Mouse (Mus musculus): ENCODE data around the gene Pole4. TPM values are rescaled to one million over a fixed set of nuclear protein-coding genes. Genes with fewer than 3 reads are reported as not detected.
"Not testable (repeated sequence)": the region's sequence is repeated elsewhere in the genome, so short reads cannot be mapped to it uniquely, and the experiment has no call there.

Pole4 gene
- polyA plus RNA-seq, 1 experiment from 2014 or later, result 100 TPM

DNA sequence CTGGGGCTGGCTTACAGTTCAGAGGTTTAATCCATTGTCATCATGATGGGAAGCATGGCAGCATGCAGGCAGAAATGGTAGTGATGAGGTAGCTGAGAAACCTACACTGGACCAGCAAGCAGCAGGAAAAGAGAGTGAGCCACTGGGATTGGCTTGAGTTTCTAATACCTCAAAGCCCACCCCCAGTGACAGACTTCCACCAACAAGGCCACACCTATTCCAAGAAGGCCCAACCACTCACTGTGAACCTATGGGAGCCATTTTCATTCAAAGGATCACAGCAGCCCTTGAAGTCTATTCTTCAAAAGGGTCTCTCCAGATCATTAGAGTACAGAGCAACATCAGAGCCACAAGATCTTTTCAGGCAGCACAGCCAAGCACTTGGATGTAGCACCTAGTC lies 38.7 kb downstream of the Pole4 start:
- Histone ChIP-seq H3K27me3 (no peaks in the 10 kb centered on the region), H3K4me2 (replicated peaks) (no peak overlapping the region), H3K27ac (replicated peaks) (no peak overlapping the region), H3K4me1 (no peaks in the 10 kb centered on the region), H3K9me3 (no peaks in the 10 kb centered on the region), H3K4me3 (no peak overlapping the region), H3K9ac (replicated peaks) (no peak overlapping the region), H3K36me3 (no peaks in the 10 kb centered on the region)
- no peak for ATAC-seq (ENCODE audit: low FRiP score, low read depth)

GRCm38 (mm10) chr6:82653169-82653525 lies 52.0 kb downstream of the Pole4 start:
- WGBS, result 42% methylated on average over 11 of the region's 11 CpGs
- Histone ChIP-seq H3K4me2 (replicated peaks) (peak overlapping the region; percentile 54), H3K36me3 (no peaks in the 10 kb centered on the region; the same call in 1 of the 2 replicates), H3K9ac (replicated peaks) (peak overlapping the region; percentile 72), H3K4me1 (peaks cover 6% of the 10 kb centered on the region), H3K27ac (replicated peaks) (peak overlapping the region; percentile 84), H3K9me3 (no peaks in the 10 kb centered on the region), H3K27me3 (no peaks in the 10 kb centered on the region), H3K4me3 (peak overlapping the region; percentile 62)
- ATAC-seq (ENCODE audit: low FRiP score, low read depth), result no peak

- H3K4me1 ChIP-seq, result peaks cover 11% of the 10 kb centered on the region
- no peaks in the 10 kb centered on the region for H3K27me3 ChIP-seq
- peak overlapping the region; percentile 54 for H3K4me2 ChIP-seq (replicated peaks)
- H3K36me3 ChIP-seq, result peaks cover 5% of the 10 kb centered on the region; the same call in 1 of the 2 replicates
- H3K4me3 ChIP-seq, result peak overlapping the region; percentile 62
- no peaks in the 10 kb centered on the region for H3K9me3 ChIP-seq
- under 1% methylated on average over 67 of the region's 67 CpGs for WGBS
- H3K9ac ChIP-seq (replicated peaks), result peak overlapping the region; percentile 72
- peak; percentile 99 for ATAC-seq (ENCODE audit: low FRiP score, low read depth)
- H3K27ac ChIP-seq (replicated peaks), result peak overlapping the region; percentile 84
Observed at GRCm38 (mm10) chr6:82652521-82653168, 52.5 kb downstream of the Pole4 start.

GRCm38 (mm10) chr6:82649096-82649495 lies 56.1 kb downstream of the Pole4 start:
- Histone ChIP-seq H3K27ac (replicated peaks) (no peak overlapping the region), H3K4me1 (peaks cover 11% of the 10 kb centered on the region), H3K4me2 (replicated peaks) (no peak overlapping the region), H3K27me3 (no peaks in the 10 kb centered on the region), H3K9ac (replicated peaks) (no peak overlapping the region), H3K9me3 (no peaks in the 10 kb centered on the region), H3K36me3 (peaks cover 6% of the 10 kb centered on the region; the same call in 1 of the 2 replicates), H3K4me3 (no peak overlapping the region)
- ATAC-seq (ENCODE audit: low FRiP score, low read depth), result no peak
- 68% methylated on average over 2 of the region's 2 CpGs for WGBS

GRCm38 (mm10) chr6:82647940-82648655 lies 57.1 kb downstream of the Pole4 start:
- Histone ChIP-seq H3K27me3 (no peaks in the 10 kb centered on the region), H3K4me3 (no peak overlapping the region), H3K9ac (replicated peaks) (no peak overlapping the region), H3K27ac (replicated peaks) (no peak overlapping the region), H3K36me3 (peaks cover 6% of the 10 kb centered on the region; the same call in 1 of the 2 replicates), H3K4me2 (replicated peaks) (no peak overlapping the region), H3K9me3 (no peaks in the 10 kb centered on the region), H3K4me1 (peaks cover 11% of the 10 kb centered on the region)
- WGBS, result 94% methylated on average over 1 of the region's 1 CpGs
- ATAC-seq (ENCODE audit: low FRiP score, low read depth), result no peak

DNA sequence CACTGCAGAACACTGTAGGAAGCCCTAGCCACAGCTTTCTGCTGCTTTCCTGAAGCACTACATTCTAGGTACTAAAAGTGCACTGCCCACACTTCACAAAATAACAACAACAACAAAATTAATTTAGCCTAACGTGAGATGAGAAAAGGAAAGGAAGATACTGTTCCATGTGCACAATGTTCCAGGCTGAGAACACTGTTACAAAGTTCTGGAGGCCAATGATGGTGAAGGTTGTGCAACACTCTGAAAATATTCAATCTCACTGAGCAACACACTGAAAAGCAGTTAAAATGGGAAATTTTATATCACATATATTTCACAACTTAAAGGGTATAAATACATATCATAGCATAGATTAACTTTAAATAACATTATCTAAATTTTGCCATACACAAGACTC lies 58.2 kb downstream of the Pole4 start:
- 91% methylated on average over 1 of the region's 1 CpGs for WGBS
- peaks cover 6% of the 10 kb centered on the region; the same call in 1 of the 2 replicates for H3K36me3 ChIP-seq
- no peaks in the 10 kb centered on the region for H3K27me3 ChIP-seq
- H3K4me1 ChIP-seq, result peaks cover 7% of the 10 kb centered on the region
- no peak overlapping the region for H3K4me2 ChIP-seq (replicated peaks)
- no peak overlapping the region for H3K4me3 ChIP-seq
- no peaks in the 10 kb centered on the region for H3K9me3 ChIP-seq
- H3K9ac ChIP-seq (replicated peaks), result no peak overlapping the region
- no peak for ATAC-seq (ENCODE audit: low FRiP score, low read depth)
- H3K27ac ChIP-seq (replicated peaks), result no peak overlapping the region

- WGBS, result 84% methylated on average over 4 of the region's 4 CpGs
- H3K36me3 ChIP-seq, result no peaks in the 10 kb centered on the region
- no peaks in the 10 kb centered on the region for H3K9me3 ChIP-seq
- H3K4me3 ChIP-seq, result no peak overlapping the region
- H3K4me2 ChIP-seq (replicated peaks), result no peak overlapping the region
- no peaks in the 10 kb centered on the region for H3K4me1 ChIP-seq
- no peak overlapping the region for H3K27ac ChIP-seq (replicated peaks)
- H3K9ac ChIP-seq (replicated peaks), result no peak overlapping the region
- ATAC-seq (ENCODE audit: low FRiP score, low read depth), result no peak
- H3K27me3 ChIP-seq, result no peaks in the 10 kb centered on the region
Observed at GRCm38 (mm10) chr6:82640046-82640445, 65.1 kb downstream of the Pole4 start.

GRCm38 (mm10) chr6:82625331-82625730 lies 79.8 kb downstream of the Pole4 start:
- not testable (repeated sequence) for H3K4me2 ChIP-seq (replicated peaks); H3K9ac ChIP-seq (replicated peaks); H3K4me1 ChIP-seq; H3K9me3 ChIP-seq; H3K27ac ChIP-seq (replicated peaks); H3K4me3 ChIP-seq; H3K27me3 ChIP-seq; H3K36me3 ChIP-seq; ATAC-seq (ENCODE audit: low FRiP score, low read depth)
- 90% methylated on average over 7 of the region's 8 CpGs for WGBS

DNA sequence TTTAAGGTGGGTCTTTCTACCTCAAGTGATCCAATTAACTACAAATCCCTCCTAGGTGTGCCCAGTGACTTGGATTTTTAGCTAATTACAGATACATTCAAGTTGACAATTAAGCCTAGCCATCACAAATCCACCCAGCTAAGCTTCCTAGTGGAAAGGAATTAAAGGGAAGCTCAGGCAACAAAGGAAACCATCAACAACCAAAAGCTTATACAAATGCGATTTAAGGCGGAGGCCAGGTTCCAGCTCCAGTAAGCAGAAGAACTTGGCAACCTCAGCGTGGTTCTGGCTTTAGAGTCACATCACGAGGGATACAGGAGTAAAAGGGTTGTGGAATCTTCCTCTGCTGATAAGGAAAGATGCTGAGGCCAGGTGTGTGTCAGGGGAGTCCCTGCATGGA lies 92.0 kb downstream of the Pole4 start:
- Histone ChIP-seq H3K9ac (replicated peaks) (no peak overlapping the region), H3K27ac (replicated peaks) (no peak overlapping the region), H3K27me3 (no peaks in the 10 kb centered on the region; the same call in 1 of the 2 replicates), H3K9me3 (no peaks in the 10 kb centered on the region), H3K36me3 (no peaks in the 10 kb centered on the region), H3K4me1 (no peaks in the 10 kb centered on the region), H3K4me3 (no peak overlapping the region), H3K4me2 (replicated peaks) (no peak overlapping the region)
- no peak for ATAC-seq (ENCODE audit: low FRiP score, low read depth)
- 36% methylated on average over 4 of the region's 4 CpGs for WGBS

DNA sequence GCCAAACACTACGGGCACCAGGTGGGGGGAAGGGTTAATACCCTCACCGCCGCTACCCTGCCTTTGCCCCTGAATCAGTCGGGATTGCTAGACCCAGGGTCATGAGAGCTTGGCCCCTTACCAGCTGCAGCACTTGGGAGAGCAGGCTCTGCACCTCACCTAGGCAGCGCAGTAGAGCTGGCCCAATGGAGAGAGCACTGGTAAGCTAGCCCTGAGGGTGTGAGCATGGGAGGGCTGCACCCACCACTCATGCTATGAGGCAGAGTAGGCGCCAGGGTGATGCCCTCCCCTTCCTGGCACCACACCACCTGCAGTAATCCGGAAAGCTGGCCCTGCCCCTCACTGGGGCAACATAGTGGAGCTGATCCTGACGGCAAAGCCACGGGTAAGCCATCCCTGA lies 94.1 kb downstream of the Pole4 start:
- no peaks in the 10 kb centered on the region for H3K4me1 ChIP-seq
- no peaks in the 10 kb centered on the region; the same call in 1 of the 2 replicates for H3K27me3 ChIP-seq
- no peak overlapping the region for H3K9ac ChIP-seq (replicated peaks)
- no peaks in the 10 kb centered on the region for H3K36me3 ChIP-seq
- 90% methylated on average over 9 of the region's 9 CpGs for WGBS
- no peak for ATAC-seq (ENCODE audit: low FRiP score, low read depth)
- no peak overlapping the region for H3K4me2 ChIP-seq (replicated peaks)
- no peaks in the 10 kb centered on the region for H3K9me3 ChIP-seq
- H3K27ac ChIP-seq (replicated peaks), result no peak overlapping the region
- H3K4me3 ChIP-seq, result no peak overlapping the region

DNA sequence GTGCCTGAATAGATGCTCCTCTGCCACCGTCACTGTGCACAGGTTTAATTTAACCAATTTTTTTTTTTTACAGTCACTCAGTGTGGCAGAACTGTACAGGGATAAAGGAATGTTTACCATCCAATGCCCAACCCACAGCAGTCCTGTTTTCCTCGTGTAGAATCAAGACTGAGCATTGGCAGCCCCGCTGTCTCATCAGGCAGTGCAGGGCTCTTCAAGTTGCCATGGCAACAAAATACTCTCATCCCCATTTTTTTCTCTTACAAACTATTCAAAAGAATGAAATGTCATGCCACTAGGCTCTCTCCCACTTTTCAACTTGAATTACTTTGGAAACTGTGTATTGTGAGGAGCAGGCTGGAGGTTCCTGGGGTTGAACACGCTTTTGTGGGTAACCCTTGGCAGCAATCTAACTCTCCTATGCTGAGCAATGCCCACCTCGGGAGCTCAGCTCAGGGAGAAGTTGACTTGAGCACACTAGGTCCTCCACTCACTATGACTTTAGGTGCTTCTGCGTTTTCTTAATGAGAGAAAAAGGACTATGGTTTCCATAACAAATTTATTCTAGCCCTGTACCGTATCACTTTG lies 95.7 kb downstream of the Pole4 start:
- Histone ChIP-seq H3K4me1 (peaks cover 6% of the 10 kb centered on the region; the same call in 1 of the 2 replicates), H3K27me3 (no peaks in the 10 kb centered on the region; the same call in 1 of the 2 replicates), H3K9ac (replicated peaks) (no peak overlapping the region), H3K4me3 (no peak overlapping the region), H3K9me3 (no peaks in the 10 kb centered on the region), H3K27ac (replicated peaks) (no peak overlapping the region), H3K36me3 (no peaks in the 10 kb centered on the region), H3K4me2 (replicated peaks) (no peak overlapping the region)
- WGBS, result 50% methylated on average over 7 of the region's 7 CpGs
- ATAC-seq (ENCODE audit: low FRiP score, low read depth), result no peak

- Histone ChIP-seq H3K4me3 (no peak overlapping the region), H3K9ac (replicated peaks) (no peak overlapping the region), H3K27ac (replicated peaks) (no peak overlapping the region), H3K4me2 (replicated peaks) (no peak overlapping the region), H3K27me3 (no peaks in the 10 kb centered on the region; the same call in 1 of the 2 replicates), H3K4me1 (peaks cover 6% of the 10 kb centered on the region; the same call in 1 of the 2 replicates), H3K36me3 (no peaks in the 10 kb centered on the region), H3K9me3 (no peaks in the 10 kb centered on the region)
- ATAC-seq (ENCODE audit: low FRiP score, low read depth), result no peak
- 96% methylated on average over 4 of the region's 4 CpGs for WGBS
Observed at GRCm38 (mm10) chr6:82608756-82609155, 96.4 kb downstream of the Pole4 start.

All from midbrain, embryonic 12.5 days (tissue).